Mouse (Mus musculus) lung, postnatal 0 days (tissue): ENCODE measurements at regions not wholly inside any gene's neighbourhood (a gene's known extent, or its start where the extent isn't known, plus 50 kb on each side); places are given as distances from the start of the nearest gene placed in this dataset.

Experiments used
- CTCF ChIP-seq: IDR thresholded peaks from 2 replicates; pipeline ENCODE4 v1.5.1; 2016; ENCODE audit warnings: antibody characterized with exemption, mild to moderate bottlenecking
- EP300 ChIP-seq: IDR thresholded peaks from 2 replicates; pipeline ENCODE4 v1.6.1; 2016; ENCODE audit warnings: antibody characterized with exemption, mild to moderate bottlenecking, control low read depth

DNA sequence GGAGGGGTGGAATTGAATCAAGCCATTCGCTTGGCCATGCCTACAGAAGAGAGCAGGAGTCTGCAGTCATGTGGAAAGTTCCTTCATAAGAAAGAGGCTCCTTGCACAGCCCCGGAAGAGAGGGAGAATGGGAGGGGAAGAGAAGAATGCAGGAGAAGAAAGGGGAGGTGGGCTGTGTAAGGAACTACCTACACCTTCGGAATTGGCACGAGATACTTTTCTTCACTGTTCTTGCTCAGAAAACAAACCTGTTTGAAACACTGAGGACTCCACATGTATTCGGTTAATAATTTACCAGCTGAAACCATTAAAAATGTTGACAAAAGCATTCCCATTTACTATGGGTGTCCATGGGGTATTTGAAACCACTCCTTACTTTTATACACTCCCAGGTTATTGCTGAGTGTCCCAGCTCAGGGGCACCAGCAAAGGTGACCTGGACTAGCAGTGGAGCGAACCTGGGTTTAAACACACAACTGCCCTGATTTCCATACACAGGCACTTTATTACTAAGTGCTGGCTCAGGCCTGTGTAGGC lies 153.4 kb upstream of the Cited2 start:
- no peak for TF ChIP-seq EP300
- no peak for TF ChIP-seq CTCF
